Mouse (Mus musculus) hindbrain, embryonic 14.5 days (tissue): ENCODE measurements at regions not wholly inside any gene's neighbourhood (a gene's known extent, or its start where the extent isn't known, plus 50 kb on each side); places are given as distances from the start of the nearest gene placed in this dataset.
A peak's percentile ranks its signal among the peaks of the same experiment; 100 is the strongest.

Experiments used
- ATAC-seq: fragments of 200-750 bp; cut with Nextera tagmentation; 2 replicates; pipeline ENCODE4 v1.8.0; 2017; ENCODE audit warnings: moderate number of reproducible peaks, mild to moderate bottlenecking, moderate TSS enrichment, moderate library complexity; ENCODE audit not compliant: low FRiP score
- DNase-seq: peaks from one replicate; pipeline ENCODE4 v3.0.0-alpha.2; 2015; ENCODE audit warnings: low spot score
- H3K27ac ChIP-seq: fragments of 300-500 bp; sonication (generic); 2 replicates; pipeline ENCODE4 v1.5.1; 2014; ENCODE audit warnings: mild to moderate bottlenecking, moderate library complexity
- H3K27me3 ChIP-seq: fragments of 300-500 bp; sonication (generic); 2 replicates; pipeline ENCODE4 v1.6.1; 2014; ENCODE audit warnings: mild to moderate bottlenecking, low read length, mixed read lengths; ENCODE audit not compliant: control insufficient read depth, insufficient read depth
- H3K36me3 ChIP-seq: fragments of 300-500 bp; sonication (generic); replicated peaks from 2 replicates; pipeline ENCODE4 v1.6.1; 2014; ENCODE audit not compliant: control insufficient read depth, insufficient read depth
- H3K4me1 ChIP-seq: fragments of 300-500 bp; sonication (generic); replicated peaks from 2 replicates; pipeline ENCODE4 v1.6.1; 2014; ENCODE audit warnings: antibody characterized with exemption, low read length, mixed read lengths; ENCODE audit not compliant: control insufficient read depth, insufficient read depth
- H3K4me2 ChIP-seq: fragments of 300-500 bp; sonication (generic); replicated peaks from 2 replicates; pipeline ENCODE4 v1.6.1; 2014; ENCODE audit warnings: mild to moderate bottlenecking, moderate library complexity
- H3K4me3 ChIP-seq: fragments of 300-500 bp; sonication (generic); replicated peaks from 2 replicates; pipeline ENCODE4 v1.5.1; 2014; ENCODE audit warnings: mild to moderate bottlenecking, low read length
- H3K9ac ChIP-seq: fragments of 300-500 bp; sonication (generic); 2 replicates; pipeline ENCODE4 v1.6.1; 2014
- H3K9me3 ChIP-seq: fragments of 300-500 bp; sonication (generic); 2 replicates; pipeline ENCODE4 v1.6.1; 2016; ENCODE audit warnings: low read length; ENCODE audit not compliant: control insufficient read depth
- WGBS: fragments of 180-500 bp; shearing (Covaris S2); extraction: QIAGEN DNeasy Blood & Tissue Kit; methylation state at CpG from one replicate; pipeline ENCODE4 v1.1.7; 2014; 5-methylcytosine and 5-hydroxymethylcytosine counted together

DNA sequence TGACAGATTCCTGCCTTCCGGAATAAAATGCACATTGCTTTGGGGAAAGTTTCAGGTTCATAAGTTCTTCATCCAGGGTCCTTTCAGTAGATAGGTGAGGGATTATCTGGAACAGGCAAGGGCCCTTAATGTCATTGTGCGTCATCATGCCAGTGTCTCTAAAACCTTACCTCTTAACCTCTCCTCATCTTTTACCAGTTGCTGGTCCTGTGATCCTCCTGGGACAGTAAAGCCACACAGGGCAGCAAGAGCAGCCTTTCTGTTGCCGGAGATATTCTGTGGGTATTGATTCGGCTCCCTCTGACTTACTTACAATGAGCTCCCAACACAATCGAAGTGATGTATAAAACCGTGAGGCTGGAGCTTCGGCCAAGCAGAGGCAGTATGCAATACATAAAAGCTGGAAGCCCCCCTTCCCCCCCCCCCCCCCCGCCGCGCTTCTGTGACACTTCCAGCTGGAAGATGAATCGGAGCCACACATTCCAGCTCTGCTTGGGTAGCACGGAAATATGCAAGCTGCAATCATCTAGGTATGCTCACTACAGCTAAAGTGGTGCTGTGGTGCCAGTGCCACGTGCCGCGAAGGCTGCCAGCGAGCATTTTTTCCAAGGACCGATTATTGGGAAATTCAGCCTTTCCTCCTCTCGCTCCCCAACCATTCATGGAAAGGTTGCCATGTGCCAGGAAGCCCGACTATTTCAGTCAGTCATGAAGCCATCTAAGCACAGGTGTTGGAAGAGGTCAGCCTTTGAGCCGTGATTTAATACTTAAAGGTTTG, 252.2 kb downstream of the Enc1 start:
- H3K27me3 ChIP-seq, result no peaks in the 10 kb centered on the region
- H3K36me3 ChIP-seq, result no peaks in the 10 kb centered on the region
- H3K9ac ChIP-seq, result no peak overlapping the region
- peaks cover 15% of the 10 kb centered on the region for H3K4me1 ChIP-seq
- DNase-seq, result no peak
- no peak for ATAC-seq
- no peaks in the 10 kb centered on the region for H3K9me3 ChIP-seq
- H3K4me2 ChIP-seq, result no peak overlapping the region
- H3K27ac ChIP-seq, result no peak overlapping the region
- 52% methylated on average over 20 of the region's 20 CpGs for WGBS
- no peak overlapping the region for H3K4me3 ChIP-seq

DNA sequence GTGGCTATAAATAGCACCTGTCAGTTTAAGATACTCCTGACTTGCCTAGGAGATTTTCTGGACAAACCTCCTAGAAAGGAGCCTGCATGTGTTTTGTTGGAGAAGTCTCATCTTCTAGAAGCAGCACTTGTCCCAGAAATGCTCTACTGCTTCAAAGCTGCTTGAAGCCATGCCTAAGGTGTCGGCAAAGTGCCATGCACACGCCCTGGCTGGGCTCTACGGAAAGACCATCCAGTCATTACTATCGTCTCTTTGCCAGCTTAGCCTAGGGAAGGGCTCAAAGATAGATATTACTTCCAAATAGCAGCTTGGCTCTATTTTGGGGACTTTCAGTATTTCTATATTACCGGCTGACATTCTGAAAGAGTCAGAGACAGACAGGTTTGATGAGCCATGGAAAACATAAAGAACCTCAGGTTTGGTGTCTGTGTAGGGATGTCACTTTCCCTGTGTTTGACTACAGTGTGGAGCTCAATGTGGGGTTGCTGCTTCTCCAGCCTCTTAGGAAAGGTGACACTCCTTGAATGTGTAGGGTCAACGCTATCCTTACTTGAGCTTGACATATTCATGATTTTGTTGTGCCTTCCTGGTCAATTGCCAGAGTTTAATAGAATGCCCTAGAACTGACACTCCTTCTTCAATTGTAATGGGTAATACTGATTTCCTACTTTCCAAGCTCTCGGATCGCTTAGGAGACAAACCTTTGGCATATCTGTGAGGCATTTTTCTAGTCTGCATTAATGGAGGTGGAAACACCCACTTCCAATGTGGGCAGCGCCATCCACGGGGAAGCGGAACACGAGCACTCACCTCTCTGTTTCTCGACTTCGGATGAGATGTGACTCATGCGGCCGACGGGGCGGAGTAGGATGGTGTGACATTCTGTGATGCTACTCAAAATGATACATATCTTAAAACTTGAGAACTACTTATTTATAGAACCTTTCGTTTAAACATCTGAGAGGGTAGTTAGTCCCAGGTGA, 251.3 kb downstream of the Enc1 start:
- Histone ChIP-seq H3K4me1 (peaks cover 20% of the 10 kb centered on the region), H3K9me3 (no peaks in the 10 kb centered on the region), H3K27me3 (no peaks in the 10 kb centered on the region), H3K9ac (no peak overlapping the region), H3K4me3 (no peak overlapping the region), H3K36me3 (no peaks in the 10 kb centered on the region), H3K4me2 (no peak overlapping the region), H3K27ac (no peak overlapping the region)
- ATAC-seq (no peak), DNase-seq (no peak)
- WGBS, result 95% methylated on average over 19 of the region's 19 CpGs

DNA sequence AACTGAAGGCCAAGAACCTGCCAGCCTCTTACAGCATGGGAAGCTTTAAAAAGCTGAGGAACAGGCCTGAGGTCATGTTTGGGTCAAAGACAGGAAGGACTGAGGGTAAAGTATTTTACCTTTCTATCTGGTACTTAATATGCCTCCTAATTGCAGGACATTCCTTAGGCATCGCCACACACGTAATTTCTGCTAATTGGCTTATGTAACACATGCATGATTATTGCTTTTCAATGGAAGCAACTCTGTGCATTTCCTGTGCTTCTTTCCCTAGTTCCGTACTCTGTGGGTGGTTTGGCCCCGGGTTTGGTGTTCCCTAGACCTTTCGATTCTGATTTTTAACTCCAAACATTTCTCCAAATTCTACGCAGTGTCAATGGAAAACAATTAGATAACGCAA, 249.2 kb downstream of the Enc1 start:
- no peak for DNase-seq
- Histone ChIP-seq H3K27me3 (no peaks in the 10 kb centered on the region), H3K9me3 (no peaks in the 10 kb centered on the region), H3K4me3 (no peak overlapping the region), H3K27ac (no peak overlapping the region), H3K4me1 (peaks cover 27% of the 10 kb centered on the region), H3K9ac (no peak overlapping the region), H3K4me2 (no peak overlapping the region), H3K36me3 (no peaks in the 10 kb centered on the region)
- ATAC-seq, result no peak
- WGBS, result 77% methylated on average over 7 of the region's 7 CpGs

DNA sequence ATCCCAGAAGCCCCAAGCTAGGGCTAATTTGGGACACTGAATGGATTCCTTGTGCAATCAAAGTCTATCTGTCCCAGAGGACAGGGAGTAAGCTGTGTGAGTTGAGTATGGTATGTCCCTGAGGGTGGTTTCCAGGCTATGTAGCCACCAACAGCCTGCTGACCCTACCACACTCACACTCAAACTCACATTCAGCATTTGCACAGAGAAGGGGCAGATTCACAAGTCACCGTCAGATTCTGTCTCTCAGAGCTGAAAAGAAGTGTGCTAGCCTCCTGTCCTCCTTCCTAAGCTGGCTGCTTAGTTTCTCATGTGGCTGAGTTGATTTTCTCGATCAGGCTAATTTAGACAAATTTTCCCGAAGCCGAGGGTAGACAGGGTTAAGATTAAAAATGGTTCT, 248.8 kb downstream of the Enc1 start:
- Histone ChIP-seq H3K27me3 (no peaks in the 10 kb centered on the region), H3K9ac (no peak overlapping the region), H3K4me1 (peaks cover 27% of the 10 kb centered on the region), H3K9me3 (no peaks in the 10 kb centered on the region), H3K4me2 (no peak overlapping the region), H3K27ac (no peak overlapping the region), H3K4me3 (no peak overlapping the region), H3K36me3 (no peaks in the 10 kb centered on the region)
- ATAC-seq, result no peak
- no peak for DNase-seq
- WGBS, result 71% methylated on average over 4 of the region's 4 CpGs

DNA sequence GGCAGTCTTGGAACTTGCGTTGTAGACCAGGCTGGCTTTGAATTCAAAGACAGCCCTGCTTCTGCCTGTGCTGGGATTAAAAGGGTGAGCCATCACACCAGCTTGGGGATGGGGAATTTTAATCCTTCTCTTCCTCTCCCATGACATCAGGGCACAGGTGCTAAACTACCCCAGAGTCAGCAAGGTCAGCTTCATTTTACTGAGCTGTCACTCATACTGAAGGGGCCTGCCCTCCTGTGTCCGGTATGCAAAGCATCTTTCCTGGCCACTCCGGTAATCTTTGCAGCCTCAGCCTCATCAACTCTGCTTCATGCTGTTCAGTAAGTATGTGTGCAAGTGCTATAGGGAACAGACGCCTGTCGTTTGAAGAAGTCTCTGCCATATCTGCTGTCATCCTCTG, 248.1 kb downstream of the Enc1 start:
- DNase-seq, result no peak
- H3K4me2 ChIP-seq, result no peak overlapping the region
- H3K27ac ChIP-seq, result no peak overlapping the region
- H3K27me3 ChIP-seq, result no peaks in the 10 kb centered on the region
- no peak overlapping the region for H3K4me3 ChIP-seq
- 36% methylated on average over 5 of the region's 5 CpGs for WGBS
- peaks cover 27% of the 10 kb centered on the region for H3K4me1 ChIP-seq
- H3K36me3 ChIP-seq, result no peaks in the 10 kb centered on the region
- H3K9ac ChIP-seq, result no peak overlapping the region
- no peaks in the 10 kb centered on the region for H3K9me3 ChIP-seq
- no peak for ATAC-seq

DNA sequence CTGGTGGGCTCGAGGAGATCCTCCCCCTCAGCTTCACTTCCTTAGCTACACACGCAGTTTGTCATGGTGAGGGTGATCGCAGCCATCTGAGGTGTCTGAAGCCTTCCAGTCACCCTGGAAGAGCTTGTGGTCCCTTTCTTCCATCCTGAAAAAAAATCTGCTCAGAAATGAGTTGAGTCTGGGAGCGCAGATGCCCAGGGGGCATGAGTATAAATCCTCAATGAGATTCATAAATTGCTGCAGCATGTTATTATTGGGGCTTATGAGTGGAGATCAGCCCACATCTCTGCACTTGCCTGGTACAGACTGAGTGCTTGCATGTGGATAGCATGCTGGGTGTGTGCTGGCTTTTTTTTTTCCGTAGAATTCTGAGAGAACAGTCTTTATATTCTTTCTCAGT, 247.6 kb downstream of the Enc1 start:
- H3K9ac ChIP-seq, result no peak overlapping the region
- no peak overlapping the region for H3K4me2 ChIP-seq
- WGBS, result 70% methylated on average over 5 of the region's 5 CpGs
- no peaks in the 10 kb centered on the region for H3K9me3 ChIP-seq
- H3K27me3 ChIP-seq, result no peaks in the 10 kb centered on the region
- ATAC-seq (no peak), DNase-seq (peak; percentile 33)
- H3K4me3 ChIP-seq, result no peak overlapping the region
- no peak overlapping the region for H3K27ac ChIP-seq
- peaks cover 27% of the 10 kb centered on the region for H3K4me1 ChIP-seq
- no peaks in the 10 kb centered on the region for H3K36me3 ChIP-seq

DNA sequence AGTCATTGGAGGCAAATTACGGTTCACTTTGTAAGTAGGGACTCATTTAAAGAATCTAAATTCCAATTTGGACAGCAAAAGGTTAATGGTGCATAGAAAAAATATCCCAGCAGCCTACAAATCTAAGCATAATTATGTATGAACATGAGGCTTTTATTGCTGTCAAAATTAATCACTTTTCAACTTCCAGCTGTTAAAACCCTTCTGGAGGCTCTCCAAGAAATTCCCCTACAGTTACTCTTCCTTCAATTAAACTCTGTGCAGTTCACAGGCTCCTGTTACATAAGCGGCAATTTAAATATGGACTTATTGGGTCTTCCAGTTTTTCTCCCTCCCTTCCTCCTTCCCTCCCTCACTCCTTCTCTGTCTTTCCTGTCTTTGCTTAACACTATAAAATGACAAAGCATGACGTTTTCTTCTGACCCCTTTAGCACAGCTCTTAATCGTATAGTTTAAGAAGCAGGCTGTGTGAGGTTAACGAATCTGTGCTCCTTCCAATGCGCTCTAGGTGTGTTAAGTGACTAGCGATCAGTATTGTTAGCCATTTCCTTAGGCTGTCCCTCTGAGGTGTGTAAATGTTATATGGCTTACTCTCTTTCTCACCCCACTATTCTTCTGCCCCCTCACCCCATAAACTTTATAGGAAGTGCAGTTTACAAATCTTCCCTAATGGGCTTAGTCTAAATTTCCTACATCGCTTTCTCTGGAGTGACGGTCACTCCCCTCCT, 247.0 kb downstream of the Enc1 start:
- 60% methylated on average over 9 of the region's 9 CpGs for WGBS
- Histone ChIP-seq H3K4me3 (no peak overlapping the region), H3K36me3 (no peaks in the 10 kb centered on the region), H3K4me1 (peaks cover 27% of the 10 kb centered on the region), H3K4me2 (no peak overlapping the region), H3K27ac (no peak overlapping the region), H3K9me3 (no peaks in the 10 kb centered on the region), H3K9ac (no peak overlapping the region), H3K27me3 (no peaks in the 10 kb centered on the region)
- no peak for ATAC-seq
- DNase-seq, result peak; percentile 69

DNA sequence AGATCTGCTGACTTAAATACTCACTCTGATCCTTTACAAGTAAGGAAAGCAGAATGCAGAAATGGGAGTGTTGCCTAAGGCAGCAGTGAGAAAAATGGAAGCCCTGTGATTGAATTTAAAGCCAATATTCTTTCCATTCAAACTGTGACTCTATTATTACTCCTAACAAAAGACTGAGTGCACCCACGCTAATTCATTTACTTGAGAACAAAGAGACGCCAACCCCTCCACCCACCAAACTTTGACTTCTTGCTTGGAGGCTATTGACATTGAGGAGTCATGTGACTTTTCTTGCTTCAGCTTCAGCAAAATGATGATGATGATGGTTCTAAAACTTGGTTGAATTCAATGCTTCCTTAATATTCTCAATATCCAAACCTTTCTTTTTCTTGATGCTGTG, 245.6 kb downstream of the Enc1 start:
- Histone ChIP-seq H3K9me3 (no peaks in the 10 kb centered on the region), H3K36me3 (no peaks in the 10 kb centered on the region), H3K4me1 (peaks cover 27% of the 10 kb centered on the region), H3K27me3 (no peaks in the 10 kb centered on the region), H3K9ac (no peak overlapping the region), H3K4me3 (no peak overlapping the region), H3K27ac (no peak overlapping the region), H3K4me2 (no peak overlapping the region)
- DNase-seq, result no peak
- WGBS, result 42% methylated on average over 2 of the region's 2 CpGs
- ATAC-seq, result no peak

DNA sequence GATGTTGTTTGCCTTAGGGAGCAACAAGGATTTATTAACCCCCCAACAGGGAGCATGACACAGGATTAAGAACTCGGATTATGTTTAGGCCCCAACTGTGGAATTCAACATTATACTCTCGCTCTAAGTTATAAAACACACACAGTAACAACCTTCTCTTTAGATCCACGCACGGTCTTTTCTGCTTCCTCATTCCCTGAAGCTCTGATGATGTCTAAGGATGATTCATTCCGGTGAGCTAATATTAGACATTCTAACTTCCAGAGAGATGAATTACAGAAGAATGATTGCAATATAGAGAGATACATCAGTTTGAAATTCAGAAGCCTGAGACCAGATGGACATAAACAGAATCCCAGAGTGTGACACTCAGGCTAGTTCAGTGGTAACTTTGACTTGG, 245.0 kb downstream of the Enc1 start:
- Histone ChIP-seq H3K4me2 (no peak overlapping the region), H3K9ac (no peak overlapping the region), H3K36me3 (no peaks in the 10 kb centered on the region), H3K27ac (no peak overlapping the region), H3K4me3 (no peak overlapping the region), H3K27me3 (no peaks in the 10 kb centered on the region), H3K4me1 (peaks cover 27% of the 10 kb centered on the region), H3K9me3 (0 out of 2 replicates have a peak, but pooled peaks cover 5% of the 10 kb centered on the region)
- no peak for ATAC-seq
- WGBS, result 81% methylated on average over 5 of the region's 5 CpGs
- peak; percentile 22 for DNase-seq
